Mouse (Mus musculus): ENCODE data around the gene Malsu1.

Malsu1 gene

GRCm38 (mm10) chr6:49077894-49078293 lies 4.3 kb downstream of the Malsu1 start:
- no peak for DNase-seq

GRCm38 (mm10) chr6:49079313-49079712 lies 5.7 kb downstream of the Malsu1 start:
- no peak for DNase-seq

GRCm38 (mm10) chr6:49083008-49083407 lies 9.4 kb downstream of the Malsu1 start:
- DNase-seq: no peak

- DNase-seq: no peak
Observed at GRCm38 (mm10) chr6:49094968-49095367, 21.4 kb downstream of the Malsu1 start.

GRCm38 (mm10) chr6:49096421-49096820 lies 22.8 kb downstream of the Malsu1 start:
- peak; percentile 44 for DNase-seq

GRCm38 (mm10) chr6:49096933-49097461 lies 23.4 kb downstream of the Malsu1 start:
- peak; percentile 79 for DNase-seq

- DNase-seq: peak; percentile 55
Observed at GRCm38 (mm10) chr6:49097596-49098110, 24.1 kb downstream of the Malsu1 start.

GRCm38 (mm10) chr6:49099086-49099485 lies 25.5 kb downstream of the Malsu1 start:
- DNase-seq: no peak

- peak; percentile 48 for DNase-seq
Observed at GRCm38 (mm10) chr6:49106746-49107500, 33.3 kb downstream of the Malsu1 start.

- no peak for DNase-seq
Observed at GRCm38 (mm10) chr6:49109196-49109595, 35.6 kb downstream of the Malsu1 start.

GRCm38 (mm10) chr6:49113895-49114294 lies 40.3 kb downstream of the Malsu1 start:
- no peak for DNase-seq

- DNase-seq: no peak
Observed at GRCm38 (mm10) chr6:49114457-49114856, 40.9 kb downstream of the Malsu1 start.

GRCm38 (mm10) chr6:49115550-49115949 lies 42.0 kb downstream of the Malsu1 start:
- no peak for DNase-seq

- no peak for DNase-seq
Observed at GRCm38 (mm10) chr6:49116241-49116640, 42.6 kb downstream of the Malsu1 start.

GRCm38 (mm10) chr6:49118446-49118845 lies 44.9 kb downstream of the Malsu1 start:
- DNase-seq: no peak

GRCm38 (mm10) chr6:49119462-49120135 lies 46.0 kb downstream of the Malsu1 start:
- no peak for DNase-seq

GRCm38 (mm10) chr6:49120370-49120769 lies 46.8 kb downstream of the Malsu1 start:
- DNase-seq: no peak

GRCm38 (mm10) chr6:49130328-49130727 lies 56.7 kb downstream of the Malsu1 start:
- no peak for DNase-seq

GRCm38 (mm10) chr6:49131855-49132254 lies 58.3 kb downstream of the Malsu1 start:
- no peak for DNase-seq

GRCm38 (mm10) chr6:49132352-49133090 lies 58.9 kb downstream of the Malsu1 start:
- no peak for DNase-seq
